Mouse (Mus musculus): ENCODE measurements around the gene Kcnq1.
A peak's percentile ranks its signal among the peaks of the same experiment; 100 is the strongest.

- TF ChIP-seq CTCF (IDR thresholded peaks at IDR 0.05; ENCODE audit: extremely low read depth, insufficient read length, insufficient replicate concordance, low read depth, low read length): peak; percentile 53; the same call in 1 of the 2 replicates
- TF ChIP-seq POLR2A (IDR thresholded peaks at IDR 0.05; ENCODE audit: low read depth, low read length): no peak
Measured at GRCm38 (mm10) chr7:143073086-143073485, 33.1 kb upstream of the Kcnq1 start.
